Mouse (Mus musculus): Measurements from ENCODE around the gene Kdm2b. TPM values are rescaled to one million over a fixed set of nuclear protein-coding genes. Genes with fewer than 3 reads are reported as not detected.

Kdm2b gene
- polyA plus RNA-seq, 1 experiment = 50.9 TPM

GRCm38 (mm10) chr5:122820777-122821523 is 168.7 kb downstream of the Kdm2b start, which contains the start of gene Anapc5:
Anapc5 (minus strand) TSS chr5:122821339.
- H3K27ac ChIP-seq (ENCODE audit: control insufficient read depth, insufficient read depth, low read depth, low read length) = peak within 1 kb of the TSS; percentile 99
- peak within 1 kb of the TSS; percentile 99 for H3K4me3 ChIP-seq (ENCODE audit: control insufficient read depth, low read depth, low read length)
- no peaks in the 10 kb centered on the region; the same call in 1 of the 2 replicates for H3K36me3 ChIP-seq (ENCODE audit: control insufficient read depth, insufficient read depth, low read length)
- no peaks in the 10 kb centered on the region for H3K27me3 ChIP-seq (ENCODE audit: control insufficient read depth, insufficient read depth, low read length)
- no peaks in the 10 kb centered on the region; the same call in 1 of the 2 replicates for H3K4me1 ChIP-seq (ENCODE audit: control insufficient read depth, insufficient read depth, low read length)
- no peak for TF ChIP-seq CTCF (IDR thresholded peaks at IDR 0.05; ENCODE audit: control insufficient read depth, insufficient read depth, insufficient replicate concordance, low read depth, low read length)
- peak; percentile 79 for TF ChIP-seq POLR2A (IDR thresholded peaks at IDR 0.05; ENCODE audit: control insufficient read depth, low read depth, low read length)

Other genes starting within 250 kb of the Kdm2b start
- gene Camkk2, start 210.4 kb downstream of the Kdm2b start, polyA plus RNA-seq (2012; rRNA removed) = 18.9 and 22.3 TPM in 2 replicates
- 109 and 115 TPM in 2 replicates for gene Anapc5, start 168.5 kb downstream of the Kdm2b start, polyA plus RNA-seq (2012; rRNA removed)
- gene Rnf34, start 139.8 kb downstream of the Kdm2b start, polyA plus RNA-seq (2012; rRNA removed) = 23.2 and 27.3 TPM in 2 replicates
- gene Orai1, start 25.3 kb upstream of the Kdm2b start, polyA plus RNA-seq (2012; rRNA removed) = 68.0 and 71.3 TPM in 2 replicates
- gene Morn3, start 57.2 kb upstream of the Kdm2b start, polyA plus RNA-seq (2012; rRNA removed) = 272 and 285 TPM in 2 replicates
- gene Tmem120b, start 78.6 kb upstream of the Kdm2b start, polyA plus RNA-seq (2012; rRNA removed) = 0.94 and 1.2 TPM in 2 replicates
- gene Rhof, start 142.9 kb upstream of the Kdm2b start, polyA plus RNA-seq (2012; rRNA removed) = 0.78 and 1.1 TPM in 2 replicates
- 11.3 and 13.7 TPM in 2 replicates for gene Setd1b, start 152.4 kb upstream of the Kdm2b start, polyA plus RNA-seq (2012; rRNA removed)
- gene Psmd9, start 179.6 kb upstream of the Kdm2b start, polyA plus RNA-seq (2012; rRNA removed) = 36.3 and 37.1 TPM in 2 replicates
- 1.7 TPM in 2 replicates for gene Hpd, start 192.9 kb upstream of the Kdm2b start, polyA plus RNA-seq (2012; rRNA removed)